Mouse (Mus musculus): ENCODE results near the gene Etl4.

DNA sequence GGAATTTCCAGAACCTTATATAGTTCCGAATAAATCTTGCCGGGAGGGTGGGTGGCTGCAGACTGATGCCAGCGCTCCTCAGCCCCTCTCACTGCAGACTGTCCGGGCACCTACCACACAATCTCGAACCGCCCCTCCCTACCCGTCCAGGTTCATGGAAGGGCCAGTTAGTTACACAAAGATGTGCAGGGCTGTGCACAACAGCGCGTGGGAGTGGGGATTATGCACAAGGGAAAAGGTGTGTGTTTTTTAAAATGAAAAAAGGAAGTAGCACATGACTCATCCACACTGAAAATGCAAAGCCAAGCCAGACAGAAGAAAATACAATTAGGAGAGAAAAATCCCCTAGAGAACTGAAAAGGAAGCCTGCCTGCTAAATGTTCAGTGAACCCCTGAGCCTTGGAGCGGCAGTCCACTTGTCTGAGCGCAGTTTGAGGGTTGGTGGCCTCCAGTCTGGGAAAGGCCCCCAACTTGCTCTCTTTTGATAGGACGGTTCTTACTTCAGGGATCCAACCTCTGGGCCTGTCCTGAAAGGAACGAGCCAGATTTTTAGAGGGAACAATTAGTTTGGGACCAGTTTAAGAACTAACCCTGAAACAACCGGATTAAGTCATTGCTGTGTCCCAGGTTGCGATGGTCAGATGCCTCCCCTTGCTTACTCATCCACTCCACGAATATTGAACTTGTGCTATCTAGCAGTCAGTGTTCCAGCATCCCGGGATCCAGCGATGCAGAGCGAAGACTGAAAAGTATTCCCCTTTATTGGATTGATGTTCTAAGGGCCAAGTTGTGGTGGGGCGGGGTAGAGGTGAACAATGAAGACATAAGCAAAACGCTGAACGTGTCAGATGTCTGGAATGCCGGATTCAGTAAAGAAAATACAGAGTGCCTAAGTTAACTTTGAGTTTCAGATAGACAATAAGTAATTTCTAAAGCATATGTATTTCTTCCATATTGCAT, 611.3 kb downstream of the Etl4 start:
- TF ChIP-seq CTCF (IDR thresholded peaks at IDR 0.05; ENCODE audit: low read depth, low read length) (no peak), POLR2A (IDR thresholded peaks at IDR 0.05; ENCODE audit: insufficient read depth, low read length) (no peak), EP300 (IDR thresholded peaks at IDR 0.05; ENCODE audit: insufficient read depth, low read depth, low read length) (no peak)
